Mouse (Mus musculus): ENCODE measurements around the gene Serpinf1. TPM values are rescaled to one million over a fixed set of nuclear protein-coding genes. Genes with fewer than 3 reads are reported as not detected.

Gene Serpinf1
- total RNA-seq, 2 experiments from 2014 or later, result 92.3 to 117 TPM

GRCm38 (mm10) chr11:75377125-75377524 is 45.4 kb downstream of the Serpinf1 start:
- peak; percentile 83 for ATAC-seq (replicated peaks; ENCODE audit: poor library complexity)

Other genes with a start within 250 kb of the Serpinf1 start
- 20.8 and 26.3 TPM in 2 replicates for gene Ovca2, start 243.9 kb downstream of the Serpinf1 start, total RNA-seq (2015)
- gene Ovca2, start 243.9 kb downstream of the Serpinf1 start, total RNA-seq (2017), result 14.5 and 16.5 TPM in 2 replicates
- gene Dph1, start 231.5 kb downstream of the Serpinf1 start, total RNA-seq (2015), result 3.3 and 7.4 TPM in 2 replicates
- 9.2 and 9.5 TPM in 2 replicates for gene Dph1, start 231.5 kb downstream of the Serpinf1 start, total RNA-seq (2017)
- gene Rtn4rl1, start 228.9 kb downstream of the Serpinf1 start, total RNA-seq (2015), result 0.49 and 1.1 TPM in 2 replicates
- gene Rtn4rl1, start 228.9 kb downstream of the Serpinf1 start, total RNA-seq (2017), result 0.20 and 0.42 TPM in 2 replicates
- gene Rpa1, start 74.4 kb downstream of the Serpinf1 start, total RNA-seq (2015), result 50.1 and 53.0 TPM in 2 replicates
- gene Rpa1, start 74.4 kb downstream of the Serpinf1 start, total RNA-seq (2017), result 176 and 178 TPM in 2 replicates
- 2.2 and 5.1 TPM in 2 replicates for gene Smyd4, start 74.3 kb downstream of the Serpinf1 start, total RNA-seq (2015)
- 13.9 and 21.9 TPM in 2 replicates for gene Smyd4, start 74.3 kb downstream of the Serpinf1 start, total RNA-seq (2017)
- gene Serpinf2, start 16.9 kb upstream of the Serpinf1 start, total RNA-seq (2015), result 0.20 TPM in 1 of 2 replicates, not detected in the other
- not detected in 2 replicates for gene Serpinf2, start 16.9 kb upstream of the Serpinf1 start, total RNA-seq (2017)
- 7.1 and 8.0 TPM in 2 replicates for gene Wdr81, start 32.0 kb upstream of the Serpinf1 start, total RNA-seq (2015)
- gene Wdr81, start 32.0 kb upstream of the Serpinf1 start, total RNA-seq (2017), result 5.7 and 8.0 TPM in 2 replicates
- 16.3 and 16.5 TPM in 2 replicates for gene Tlcd2, start 39.0 kb upstream of the Serpinf1 start, total RNA-seq (2015)
- gene Tlcd2, start 39.0 kb upstream of the Serpinf1 start, total RNA-seq (2017), result 17.9 and 28.3 TPM in 2 replicates
- gene Prpf8, start 64.1 kb upstream of the Serpinf1 start, total RNA-seq (2015), result 147 and 148 TPM in 2 replicates
- 93.5 and 107 TPM in 2 replicates for gene Prpf8, start 64.1 kb upstream of the Serpinf1 start, total RNA-seq (2017)
- 0.64 TPM in 1 of 2 replicates, not detected in the other for gene Rilp, start 87.4 kb upstream of the Serpinf1 start, total RNA-seq (2015)
- 0.24 TPM in 1 of 2 replicates, not detected in the other for gene Rilp, start 87.4 kb upstream of the Serpinf1 start, total RNA-seq (2017)
- gene Scarf1, start 90.8 kb upstream of the Serpinf1 start, total RNA-seq (2015), result 1.7 and 3.0 TPM in 2 replicates
- gene Scarf1, start 90.8 kb upstream of the Serpinf1 start, total RNA-seq (2017), result 2.4 and 3.7 TPM in 2 replicates
- gene Slc43a2, start 109.0 kb upstream of the Serpinf1 start, total RNA-seq (2015), result 8.6 and 12.2 TPM in 2 replicates
- 8.9 and 9.9 TPM in 2 replicates for gene Slc43a2, start 109.0 kb upstream of the Serpinf1 start, total RNA-seq (2017)
- 166 and 176 TPM in 2 replicates for gene Pitpna, start 165.4 kb upstream of the Serpinf1 start, total RNA-seq (2015)
- 70.3 and 82.4 TPM in 2 replicates for gene Pitpna, start 165.4 kb upstream of the Serpinf1 start, total RNA-seq (2017)
- 38.1 and 43.0 TPM in 2 replicates for gene Inpp5k, start 208.3 kb upstream of the Serpinf1 start, total RNA-seq (2015)
- 21.9 and 23.7 TPM in 2 replicates for gene Inpp5k, start 208.3 kb upstream of the Serpinf1 start, total RNA-seq (2017)
- gene Myo1c, start 227.8 kb upstream of the Serpinf1 start, total RNA-seq (2015), result 11.4 and 12.2 TPM in 2 replicates
- 9.0 and 15.4 TPM in 2 replicates for gene Myo1c, start 227.8 kb upstream of the Serpinf1 start, total RNA-seq (2017)